Mouse (Mus musculus) CH12.LX (cell line): ENCODE measurements around the gene Nck2. TPM values are rescaled to one million over a fixed set of nuclear protein-coding genes. Genes with fewer than 3 reads are reported as not detected.
A peak's percentile ranks its signal among the peaks of the same experiment; 100 is the strongest.

Experiments used
- DNase-seq: peaks from one replicate; pipeline ENCODE4 v3.0.0-alpha.2; 2013; ENCODE audit errors: extremely low read depth
- H3K27ac ChIP-seq: 2 replicates; pipeline ENCODE4 v1.5.1; 2012; ENCODE audit warnings: low read depth, mild to moderate bottlenecking, control low read depth, moderate library complexity; ENCODE audit not compliant: insufficient read depth
- H3K27me3 ChIP-seq: replicated peaks from 2 replicates; pipeline ENCODE3; 2012; ENCODE audit warnings: inconsistent platforms
- H3K36me3 ChIP-seq, 2 experiments: replicated peaks in 1 of 2; 2 replicates each; pipeline versions ENCODE3 to v1.6.1; 2012; ENCODE audit warnings: inconsistent platforms in 1 of 2, low read length in 1 of 2, mild to moderate bottlenecking in 1 of 2, mixed read lengths in 1 of 2, moderate library complexity in 1 of 2; ENCODE audit not compliant: control insufficient read depth in 1 of 2, insufficient read depth in 1 of 2
- H3K4me1 ChIP-seq, 2 experiments: 2 replicates each; pipeline ENCODE4 v1.6.1; 2012; ENCODE audit warnings: inconsistent platforms in 1 of 2, moderate library complexity in 1 of 2; ENCODE audit not compliant: insufficient read depth in 2 of 2, control insufficient read depth in 1 of 2
- H3K4me2 ChIP-seq: 2 replicates; pipeline ENCODE4 v1.6.1; 2012; ENCODE audit warnings: low read depth, mild to moderate bottlenecking, control low read depth; ENCODE audit not compliant: poor library complexity, insufficient read depth, severe bottlenecking
- H3K4me3 ChIP-seq, 3 experiments: fragments of 150-350 bp in 1 of 3; sonication (generic) in 1 of 3; replicated peaks in 1 of 3; 2 replicates each; pipeline versions ENCODE3 to v1.5.1; 2011 to 2012; ENCODE audit warnings: low read depth in 2 of 3, low read length in 2 of 3, mild to moderate bottlenecking in 2 of 3, moderate library complexity in 2 of 3, control low read depth in 1 of 3, improper control_type of control experiment in 1 of 3, inconsistent platforms in 1 of 3, mixed read lengths in 1 of 3; ENCODE audit not compliant: poor library complexity in 1 of 3
- H3K79me2 ChIP-seq: replicated peaks from 2 replicates; pipeline ENCODE4 v1.6.1; 2012; ENCODE audit warnings: mild to moderate bottlenecking, moderate library complexity; ENCODE audit not compliant: control insufficient read depth, poor library complexity, insufficient read depth, severe bottlenecking; ENCODE audit errors: extremely low read depth
- H3K9ac ChIP-seq: 2 replicates; pipeline ENCODE4 v1.6.1; 2012; ENCODE audit warnings: low read depth, mild to moderate bottlenecking, control low read depth, moderate library complexity; ENCODE audit not compliant: insufficient read depth
- H3K9me3 ChIP-seq: replicated peaks from 2 replicates; pipeline ENCODE3; 2012; ENCODE audit warnings: low read length, inconsistent platforms, mixed read lengths
- BHLHE40 ChIP-seq: IDR thresholded peaks from 2 replicates; pipeline ENCODE4 v1.6.1; 2011; ENCODE audit warnings: mild to moderate bottlenecking, low read depth, low read length, improper control_type of control experiment
- E2F4 ChIP-seq: IDR thresholded peaks from 2 replicates; pipeline ENCODE4 v1.6.1; 2011; ENCODE audit warnings: low read depth, low read length, improper control_type of control experiment; ENCODE audit not compliant: insufficient replicate concordance
- EP300 ChIP-seq: IDR thresholded peaks from 2 replicates; pipeline ENCODE4 v1.6.1; 2011; ENCODE audit warnings: low read length, improper control_type of control experiment
- ETS1 ChIP-seq: conservative IDR thresholded peaks from 2 replicates; pipeline ENCODE4 v1.6.1; 2012; ENCODE audit warnings: low read depth, mild to moderate bottlenecking, inconsistent platforms, low read length, improper control_type of control experiment, moderate library complexity
- GABPA ChIP-seq: IDR thresholded peaks from 2 replicates; pipeline ENCODE4 v1.6.1; 2012; ENCODE audit warnings: low read depth, low read length, improper control_type of control experiment, inconsistent platforms; ENCODE audit not compliant: insufficient replicate concordance
- JUND ChIP-seq: conservative IDR thresholded peaks from 2 replicates; pipeline ENCODE4 v1.6.1; 2011; ENCODE audit warnings: low read depth, low read length, improper control_type of control experiment
- KAT2A ChIP-seq: IDR thresholded peaks from 2 replicates; pipeline ENCODE4 v1.6.1; 2012; ENCODE audit warnings: low read length, improper control_type of control experiment, inconsistent platforms; ENCODE audit not compliant: insufficient replicate concordance
- MAFK ChIP-seq: IDR thresholded peaks from 2 replicates; pipeline ENCODE4 v1.6.1; 2011; ENCODE audit warnings: low read length, improper control_type of control experiment; ENCODE audit not compliant: insufficient replicate concordance
- MAX ChIP-seq: IDR thresholded peaks from 2 replicates; pipeline ENCODE4 v1.6.1; 2011; ENCODE audit warnings: low read length, improper control_type of control experiment
- MEF2A ChIP-seq: IDR thresholded peaks from 2 replicates; pipeline ENCODE4 v1.6.1; 2014; ENCODE audit warnings: low read depth, mild to moderate bottlenecking, inconsistent platforms, low read length, improper control_type of control experiment, borderline replicate concordance
- MXI1 ChIP-seq: IDR thresholded peaks from 2 replicates; pipeline ENCODE4 v1.6.1; 2011; ENCODE audit warnings: mild to moderate bottlenecking, low read depth, low read length, improper control_type of control experiment
- MYC ChIP-seq: IDR thresholded peaks from 2 replicates; pipeline ENCODE4 v1.6.1; 2011; ENCODE audit warnings: low read depth, mild to moderate bottlenecking, improper control_type of control experiment, low read length
- NRF1 ChIP-seq: IDR thresholded peaks from 2 replicates; pipeline ENCODE4 v1.6.1; 2014; ENCODE audit warnings: low read depth, mild to moderate bottlenecking, inconsistent platforms, low read length, improper control_type of control experiment, moderate library complexity
- POLR2A ChIP-seq: IDR thresholded peaks from 2 replicates; pipeline ENCODE4 v1.6.1; 2011; ENCODE audit warnings: low read depth, mild to moderate bottlenecking, improper control_type of control experiment, low read length
- POLR2AphosphoS2 ChIP-seq: IDR thresholded peaks from 2 replicates; pipeline ENCODE4 v1.6.1; 2011; ENCODE audit warnings: low read depth, low read length, improper control_type of control experiment
- RCOR1 ChIP-seq: conservative IDR thresholded peaks from 2 replicates; pipeline ENCODE4 v1.6.1; 2012; ENCODE audit warnings: low read depth, mild to moderate bottlenecking, inconsistent platforms, low read length, improper control_type of control experiment
- SIN3A ChIP-seq: IDR thresholded peaks from 2 replicates; pipeline ENCODE4 v1.6.1; 2012; ENCODE audit warnings: low read length, improper control_type of control experiment, inconsistent platforms
- SMC3 ChIP-seq: IDR thresholded peaks from 2 replicates; pipeline ENCODE4 v1.6.1; 2011; ENCODE audit warnings: low read depth, low read length, improper control_type of control experiment
- TBP ChIP-seq: conservative IDR thresholded peaks from 2 replicates; pipeline ENCODE4 v1.6.1; 2011; ENCODE audit warnings: low read depth, low read length, improper control_type of control experiment
- UBTF ChIP-seq: IDR thresholded peaks from 2 replicates; pipeline ENCODE4 v1.6.1; 2012; ENCODE audit warnings: low read depth, mild to moderate bottlenecking, inconsistent platforms, low read length, improper control_type of control experiment, moderate library complexity
- ZC3H11A ChIP-seq: IDR thresholded peaks from 2 replicates; pipeline ENCODE4 v1.6.1; 2012; ENCODE audit warnings: low read depth, mild to moderate bottlenecking, inconsistent platforms, low read length, improper control_type of control experiment
- ZNF384 ChIP-seq: IDR thresholded peaks from 2 replicates; pipeline ENCODE4 v1.6.1; 2012; ENCODE audit warnings: low read depth, low read length, improper control_type of control experiment, inconsistent platforms
- dilution Hi-C: fragments of 300-500 bp; cut with MboI; formaldehyde crosslinking; loops from 2 replicates; pipeline ENCODE4 v1.14.3; 2020; ENCODE audit warnings: low sequenced_read_pairs; ENCODE audit not compliant: extremely low pct_unique_long_range_greater_than_20kb, extremely low pct_ligation_motif_present
- in situ Hi-C: fragments of 300-500 bp; cut with MboI; formaldehyde crosslinking; loops from 3 replicates; pipeline ENCODE4 v1.14.3; 2019; ENCODE audit warnings: low sequenced_read_pairs, low pct_ligation_motif_present, low pct_unique_long_range_greater_than_20kb, mixed read lengths
- polyA plus RNA-seq: library from polyadenylated mRNA; unstranded; fragments of >175 nt; gene quantifications from 2 replicates; pipeline ENCODE4 v1.2.1, GENCODE M21; 2012; ENCODE audit warnings: low read depth; ENCODE audit not compliant: insufficient read length
- total RNA-seq, 2 experiments: library from RNA; depleted of rRNA; stranded (reverse); fragments of 300-350 nt in 1 of 2; fragments of >200 nt in 1 of 2; gene quantifications; 2 replicates each; pipeline ENCODE4 v1.2.3; 2012 to 2014

Nck2 gene
- total and polyA plus RNA-seq, 3 experiments = 4.4 to 7.6 (median 4.6) TPM

DNA sequence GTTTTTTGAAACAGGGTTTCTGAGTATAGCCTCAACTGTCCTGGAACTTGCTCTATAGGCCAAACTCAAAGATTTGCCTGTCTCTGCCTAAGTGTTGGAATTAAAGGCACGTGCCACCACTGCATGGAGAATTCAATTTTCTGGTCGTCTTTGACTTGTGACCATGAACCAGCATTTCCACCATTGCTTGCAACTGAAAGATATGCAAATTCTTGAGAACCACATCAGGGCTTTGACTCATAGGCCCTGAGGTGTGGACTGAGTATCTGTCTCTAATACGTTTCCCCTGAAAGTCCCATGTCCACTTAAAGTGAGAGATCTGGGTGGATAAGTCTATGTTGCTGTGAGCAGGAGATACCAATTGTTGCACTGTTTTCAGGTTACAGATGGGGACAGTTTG is 31.6 kb upstream of the Nck2 start:
- H3K79me2 ChIP-seq = no peaks in the 10 kb centered on the region
- H3K9me3 ChIP-seq = no peaks in the 10 kb centered on the region
- no peak overlapping the region for H3K4me2 ChIP-seq
- TF ChIP-seq EP300 (peak; percentile 52), BHLHE40 (peak; percentile 97), RCOR1 (no peak), KAT2A (no peak), MYC (0 out of 2 replicates have a peak, but pooled peaks have one; percentile 14), POLR2AphosphoS2 (no peak), ZNF384 (no peak), JUND (no peak), ETS1 (0 out of 2 replicates have a peak, but pooled peaks have one; percentile 34), MEF2A (no peak)
- TF ChIP-seq, all 38 proteins: peak for 4
- in situ Hi-C loops (no loop called here), dilution Hi-C loops (no loop called here)
- H3K27ac ChIP-seq = no peak overlapping the region
- DNase-seq = peak; percentile 64
- no peaks in the 10 kb centered on the region for H3K36me3 ChIP-seq
- H3K4me3 ChIP-seq = no peak overlapping the region
- no peaks in the 10 kb centered on the region for H3K27me3 ChIP-seq
- no peak overlapping the region for H3K9ac ChIP-seq
- H3K4me1 ChIP-seq = peaks cover 0 to 13% of the 10 kb centered on the region in 2 experiments; a peak in 1 of 4 replicates

DNA sequence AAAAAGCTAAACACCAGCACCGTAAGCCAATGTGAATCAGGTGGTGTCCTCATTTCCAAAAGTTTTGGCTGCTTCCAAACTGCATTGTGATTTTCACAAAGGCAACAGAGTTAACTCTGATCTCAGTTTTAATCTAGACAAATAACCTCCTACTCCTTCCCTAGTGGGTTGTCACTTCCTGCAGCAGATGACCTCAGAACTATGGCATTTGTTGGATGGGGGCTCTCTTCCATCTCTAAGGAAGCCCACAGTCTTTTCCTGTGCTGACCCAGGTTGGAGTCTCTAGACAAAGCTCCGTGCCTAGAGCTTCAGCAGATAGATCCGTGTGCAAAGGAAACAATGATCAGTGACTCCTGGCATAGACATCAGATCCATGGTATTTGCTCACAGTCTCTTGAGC is 31.1 kb upstream of the Nck2 start:
- H3K79me2 ChIP-seq = no peaks in the 10 kb centered on the region
- H3K9ac ChIP-seq = no peak overlapping the region
- dilution Hi-C loops = no loop called here
- H3K4me3 ChIP-seq = no peak overlapping the region
- no peaks in the 10 kb centered on the region for H3K27me3 ChIP-seq
- DNase-seq = no peak
- no peak overlapping the region for H3K27ac ChIP-seq
- H3K4me2 ChIP-seq = no peak overlapping the region
- H3K9me3 ChIP-seq = no peaks in the 10 kb centered on the region
- no peaks in the 10 kb centered on the region for H3K36me3 ChIP-seq
- TF ChIP-seq E2F4 (no peak), MAFK (no peak), ZNF384 (no peak), GABPA (no peak), KAT2A (no peak), POLR2A (no peak), MYC (no peak), POLR2AphosphoS2 (no peak), TBP (no peak), ETS1 (no peak), ZC3H11A (no peak), EP300 (no peak), SIN3A (no peak), UBTF (no peak), SMC3 (no peak), MAX (no peak), MXI1 (no peak), NRF1 (no peak)
- in situ Hi-C loops = no loop called here
- peaks cover 0 to 13% of the 10 kb centered on the region in 2 experiments; a peak in 1 of 4 replicates for H3K4me1 ChIP-seq
